Mouse (Mus musculus) right cerebral cortex, postnatal 10 days (tissue): ENCODE results near the gene Gm4884.
"Not testable (repeated sequence)": the region's sequence is repeated elsewhere in the genome, so short reads cannot be mapped to it uniquely, and the experiment has no call there.

Experiments
- DNase-seq, 2 experiments: peaks; one replicate each; pipeline ENCODE4 v3.0.0; 2021; ENCODE audit warnings: low spot score in 2 of 2

Gm4884 gene

DNA sequence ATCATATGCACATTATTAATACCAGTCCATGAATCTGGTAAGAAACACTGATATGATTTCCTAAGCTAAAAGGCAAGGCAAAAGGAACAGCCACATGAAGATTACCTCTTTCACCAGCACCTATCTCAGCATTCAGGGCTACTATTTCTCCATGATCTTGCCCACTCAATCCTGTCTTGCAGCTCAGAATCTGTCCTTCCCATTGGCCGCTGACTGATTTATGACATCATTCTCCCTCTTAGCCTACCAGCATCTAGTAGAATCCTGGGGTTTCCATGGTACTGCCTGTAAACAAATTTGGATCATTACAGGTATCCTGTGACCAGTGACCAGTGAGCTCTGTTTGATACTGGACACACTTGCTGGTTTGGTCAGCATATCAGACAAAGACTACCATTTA lies at the start of gene Gm4884:
Gene Gm4884 (plus strand): TSS at position 301 of the 400 bp plus-strand sequence.
- not testable (repeated sequence) for DNase-seq

DNA sequence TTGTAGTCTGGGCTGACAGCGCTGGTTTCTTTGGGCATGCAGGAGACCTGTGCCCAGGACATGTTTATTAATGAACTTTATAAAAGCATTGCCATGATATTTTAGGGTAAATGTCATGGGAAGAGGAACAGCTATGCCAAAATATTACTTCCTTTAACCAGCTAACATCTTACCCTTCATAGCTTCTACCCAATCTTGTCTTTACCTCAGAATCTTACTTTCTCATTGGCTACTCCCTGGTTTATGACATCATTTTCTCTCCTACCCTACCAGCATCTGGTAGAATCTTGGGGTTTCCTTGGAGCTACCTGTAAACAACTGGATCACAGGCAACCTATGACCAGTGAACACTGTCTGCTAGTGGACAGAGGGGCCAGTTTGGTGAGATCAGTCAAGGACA lies 45.3 kb upstream of the Gm4884 start, which contains the start of gene 4930433I11Rik:
Gene 4930433I11Rik (plus strand): TSS at position 301 of the 400 bp plus-strand sequence.
- DNase-seq, result no peak

DNA sequence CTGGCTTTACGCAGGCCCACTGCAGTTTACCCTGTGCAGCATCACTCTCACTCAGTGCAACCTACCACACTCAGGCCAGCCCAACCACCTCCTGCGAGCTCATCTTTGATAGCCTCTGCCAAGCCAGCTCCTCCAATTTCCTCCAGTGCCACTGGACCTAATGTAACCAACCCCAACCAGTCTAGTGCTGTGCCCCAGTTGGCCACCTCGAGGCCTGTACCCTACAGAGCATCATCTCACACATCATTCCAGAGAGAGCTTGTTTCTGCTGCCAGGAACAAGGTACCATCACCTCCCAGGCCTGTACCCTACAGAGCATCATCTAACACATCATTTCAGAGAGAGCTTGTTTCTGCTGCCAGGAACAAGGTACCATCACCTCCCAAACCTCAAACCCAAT lies 11.5 kb downstream of the Gm4884 start:
- DNase-seq, result not testable (repeated sequence)
